Mouse (Mus musculus): ENCODE data around the gene Gm10147.
"Not testable (repeated sequence)": the region's sequence is repeated elsewhere in the genome, so short reads cannot be mapped to it uniquely, and the experiment has no call there.

The Gm10147 gene

GRCm38 (mm10) chrX:28607742-28608141 is at the start of gene Gm10147:
Gene Gm10147, minus strand, starts transcription at chrX:28607842.
- CTCF ChIA-PET, POLR2A ChIA-PET: not testable (repeated sequence)
